Mouse (Mus musculus): ENCODE measurements around the gene Nxf1.

- TF ChIP-seq POLR2A (IDR thresholded peaks at IDR 0.05; ENCODE audit: extremely low read depth, insufficient read depth, low read length) (no peak), CTCF (IDR thresholded peaks at IDR 0.05; ENCODE audit: extremely low read depth, insufficient read depth, low read length) (0 out of 2 replicates have a peak, but pooled peaks have one; percentile 9)
Measured at GRCm38 (mm10) chr19:8786008-8786781, 29.3 kb downstream of the Nxf1 start, which contains the start of gene Taf6l.
